Mouse (Mus musculus) CH12.LX (cell line): Measurements from ENCODE around the gene Dmrtc1a.

Experiments
- CTCF ChIP-seq, 2 experiments: IDR thresholded peaks in 1 of 2; conservative IDR thresholded peaks in 1 of 2; 2 replicates each; pipeline ENCODE4 v1.5.1; 2011 to 2012; ENCODE audit warnings: low read depth in 2 of 2, low read length in 2 of 2, improper control_type of control experiment in 1 of 2, inconsistent platforms in 1 of 2, mild to moderate bottlenecking in 1 of 2, moderate library complexity in 1 of 2
- E2F4 ChIP-seq: IDR thresholded peaks from 2 replicates; pipeline ENCODE4 v1.6.1; 2011; ENCODE audit warnings: low read depth, low read length, improper control_type of control experiment; ENCODE audit not compliant: insufficient replicate concordance
- MAX ChIP-seq: IDR thresholded peaks from 2 replicates; pipeline ENCODE4 v1.6.1; 2011; ENCODE audit warnings: low read length, improper control_type of control experiment
- MEF2A ChIP-seq: IDR thresholded peaks from 2 replicates; pipeline ENCODE4 v1.6.1; 2014; ENCODE audit warnings: low read depth, mild to moderate bottlenecking, inconsistent platforms, low read length, improper control_type of control experiment, borderline replicate concordance
- MYC ChIP-seq: IDR thresholded peaks from 2 replicates; pipeline ENCODE4 v1.6.1; 2011; ENCODE audit warnings: low read depth, mild to moderate bottlenecking, improper control_type of control experiment, low read length
- PAX5 ChIP-seq: IDR thresholded peaks from 2 replicates; pipeline ENCODE4 v1.6.1; 2012; ENCODE audit warnings: low read length, inconsistent platforms, mixed read lengths
- RAD21 ChIP-seq: IDR thresholded peaks from 2 replicates; pipeline ENCODE4 v1.6.1; 2011; ENCODE audit warnings: low read depth, mild to moderate bottlenecking, low read length, improper control_type of control experiment, moderate library complexity
- ZC3H11A ChIP-seq: IDR thresholded peaks from 2 replicates; pipeline ENCODE4 v1.6.1; 2012; ENCODE audit warnings: low read depth, mild to moderate bottlenecking, inconsistent platforms, low read length, improper control_type of control experiment

GRCm38 (mm10) chrX:102933571-102934394, 25.3 kb upstream of the Dmrtc1a start:
- no peak for TF ChIP-seq MAX
- no peak for TF ChIP-seq MEF2A
- no peak for TF ChIP-seq CTCF (conservative IDR thresholded peaks at IDR 0.05 in 1 of 2, IDR thresholded peaks at IDR 0.05 in 1 of 2; ENCODE audit: low read depth in 2 of 2, low read length in 2 of 2)
- no peak for TF ChIP-seq PAX5
- no peak for TF ChIP-seq MYC
- no peak for TF ChIP-seq RAD21
- TF ChIP-seq E2F4 = no peak
- TF ChIP-seq ZC3H11A = no peak
